Mouse (Mus musculus) embryonic facial prominence, embryonic 15.5 days (tissue): Measurements from ENCODE around the gene Ube2q1. TPM values are rescaled to one million over a fixed set of nuclear protein-coding genes. Genes with fewer than 3 reads are reported as not detected.

ENCODE experiments used
- ATAC-seq: fragments of 200-750 bp; cut with Nextera tagmentation; 2 replicates; pipeline ENCODE4 v1.8.0; 2017; ENCODE audit warnings: low read depth, moderate TSS enrichment; ENCODE audit not compliant: insufficient number of reproducible peaks, low FRiP score, low TSS enrichment
- H3K27ac ChIP-seq: fragments of 300-500 bp; sonication (generic); replicated peaks from 2 replicates; pipeline ENCODE4 v1.5.1; 2015; ENCODE audit warnings: mild to moderate bottlenecking, inconsistent platforms
- H3K27me3 ChIP-seq: fragments of 300-500 bp; sonication (generic); 2 replicates; pipeline ENCODE4 v1.6.1; 2015; ENCODE audit warnings: inconsistent platforms
- H3K36me3 ChIP-seq: fragments of 300-500 bp; sonication (generic); 2 replicates; pipeline ENCODE4 v1.6.1; 2015; ENCODE audit warnings: mild to moderate bottlenecking, inconsistent platforms
- H3K4me1 ChIP-seq: fragments of 300-500 bp; sonication (generic); 2 replicates; pipeline ENCODE4 v1.6.1; 2015; ENCODE audit warnings: inconsistent platforms
- H3K4me2 ChIP-seq: fragments of 300-500 bp; sonication (generic); replicated peaks from 2 replicates; pipeline ENCODE4 v1.6.1; 2015; ENCODE audit warnings: mild to moderate bottlenecking, inconsistent platforms
- H3K4me3 ChIP-seq: fragments of 300-500 bp; sonication (generic); replicated peaks from 2 replicates; pipeline ENCODE4 v1.5.1; 2015; ENCODE audit warnings: mild to moderate bottlenecking, inconsistent platforms
- H3K9ac ChIP-seq: fragments of 300-500 bp; sonication (generic); 2 replicates; pipeline ENCODE4 v1.6.1; 2015; ENCODE audit warnings: inconsistent platforms
- H3K9me3 ChIP-seq: fragments of 300-500 bp; sonication (generic); replicated peaks from 2 replicates; pipeline ENCODE4 v1.6.1; 2016; ENCODE audit warnings: inconsistent platforms
- WGBS: fragments of 180-500 bp; shearing (Covaris S2); methylation state at CpG from one replicate; pipeline ENCODE4 v1.1.7; 2015; 5-methylcytosine and 5-hydroxymethylcytosine counted together
- polyA plus RNA-seq: library from polyadenylated mRNA; unstranded; fragments of >200 nt; fragmentation: Nextera tagmentation; extraction: Ambion mirVana; gene quantifications from 2 replicates; pipeline ENCODE4 v1.2.1, GENCODE M21; 2015

The Ube2q1 gene
- 12.0 and 13.4 TPM in 2 replicates for polyA plus RNA-seq

DNA sequence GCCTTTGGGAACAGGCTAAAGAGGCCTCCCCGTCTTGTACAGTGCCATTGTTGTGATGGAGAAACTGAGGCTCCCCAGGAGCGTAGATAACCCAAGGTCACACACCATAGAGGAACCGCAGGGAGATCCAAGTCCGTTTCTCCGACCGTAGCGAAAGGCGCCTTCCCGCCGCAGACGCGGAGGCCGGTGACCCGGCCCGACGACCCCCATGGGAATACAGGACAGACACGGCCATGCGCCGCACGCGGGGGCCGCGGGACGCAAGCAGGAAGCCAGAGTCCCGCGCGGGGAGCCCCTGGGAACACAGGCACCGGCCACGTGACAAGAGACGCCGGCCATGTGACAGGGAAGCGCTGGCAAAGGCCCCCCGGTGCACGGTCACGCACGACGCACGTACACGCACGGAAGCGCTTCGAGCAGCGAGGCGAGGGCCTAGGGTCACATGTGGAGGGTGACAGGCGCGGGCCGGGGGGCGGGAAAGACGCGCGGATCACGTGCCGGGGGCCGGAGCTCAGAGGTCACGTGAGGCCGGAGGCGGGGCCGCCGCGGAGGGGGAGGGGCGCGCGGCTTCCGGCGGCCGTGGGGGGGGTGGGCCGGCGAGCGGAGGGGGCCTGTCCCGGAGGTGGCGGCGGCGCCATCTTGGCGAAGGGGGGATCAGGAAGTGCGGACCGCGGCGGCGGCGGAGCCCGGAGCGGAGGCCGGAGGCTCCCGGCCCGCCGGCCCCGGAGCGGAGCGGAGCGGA lies at the start of gene Ube2q1:
TSS of gene Ube2q1 (plus strand) at position 649 of the 742 bp plus-strand sequence.
- Histone ChIP-seq H3K36me3 (peaks cover 22% of the 10 kb centered on the region), H3K9ac (peak within 1 kb of the TSS; percentile 99), H3K27ac (peak within 1 kb of the TSS; percentile 96), H3K9me3 (no peaks in the 10 kb centered on the region), H3K27me3 (no peaks in the 10 kb centered on the region), H3K4me1 (peaks cover 39% of the 10 kb centered on the region), H3K4me3 (peak within 1 kb of the TSS; percentile 98), H3K4me2 (peak within 1 kb of the TSS; percentile 82)
- 1% methylated on average over 70 of the region's 90 CpGs for WGBS
- peak; percentile 94 for ATAC-seq

DNA sequence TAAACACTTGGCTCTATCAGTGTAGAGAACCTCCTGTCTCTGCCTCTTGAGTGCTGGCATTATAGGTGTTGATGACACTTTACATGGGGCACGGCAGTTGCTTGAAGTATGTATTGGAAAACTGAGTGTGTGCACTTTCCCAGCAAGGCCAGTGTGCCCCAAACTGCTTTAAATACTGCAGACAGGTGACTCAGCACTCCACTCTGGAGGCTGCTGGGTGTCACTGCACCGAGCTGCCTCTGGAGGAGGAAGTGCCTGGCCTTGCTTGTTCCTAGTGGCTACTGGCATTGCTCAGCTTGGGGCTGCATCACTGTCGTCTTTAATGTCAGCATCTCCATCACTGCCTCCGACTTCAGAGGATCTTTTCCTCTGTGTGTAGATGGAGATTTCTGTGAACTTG lies 46.4 kb upstream of the Ube2q1 start:
- WGBS: 20% methylated on average over 4 of the region's 4 CpGs
- ATAC-seq: no peak
- H3K27ac ChIP-seq: no peak overlapping the region
- no peaks in the 10 kb centered on the region for H3K9me3 ChIP-seq
- no peak overlapping the region for H3K9ac ChIP-seq
- no peak overlapping the region for H3K4me2 ChIP-seq
- no peak overlapping the region for H3K4me3 ChIP-seq
- peaks cover 16% of the 10 kb centered on the region for H3K4me1 ChIP-seq
- no peaks in the 10 kb centered on the region for H3K27me3 ChIP-seq
- H3K36me3 ChIP-seq: no peaks in the 10 kb centered on the region

DNA sequence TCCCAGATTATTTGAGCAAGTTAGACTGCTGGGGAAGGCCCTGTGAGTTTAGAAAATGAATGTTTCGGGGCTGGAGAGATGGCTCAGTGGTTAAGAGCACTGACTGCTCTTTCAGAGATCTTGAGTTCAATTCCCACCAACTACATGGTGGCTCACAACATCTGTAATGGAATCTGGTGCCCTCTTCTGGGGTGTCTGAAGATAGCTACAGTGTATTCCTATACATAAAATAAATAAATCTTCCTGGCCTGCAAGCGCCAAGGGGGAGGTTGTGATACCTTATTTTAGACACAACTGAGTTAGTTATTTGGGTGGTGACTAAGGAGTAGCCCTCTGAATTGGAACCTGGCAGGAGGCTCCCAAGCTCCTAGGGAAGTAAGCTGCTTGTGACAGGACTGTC lies 44.6 kb upstream of the Ube2q1 start:
- no peak for ATAC-seq
- no peaks in the 10 kb centered on the region for H3K9me3 ChIP-seq

DNA sequence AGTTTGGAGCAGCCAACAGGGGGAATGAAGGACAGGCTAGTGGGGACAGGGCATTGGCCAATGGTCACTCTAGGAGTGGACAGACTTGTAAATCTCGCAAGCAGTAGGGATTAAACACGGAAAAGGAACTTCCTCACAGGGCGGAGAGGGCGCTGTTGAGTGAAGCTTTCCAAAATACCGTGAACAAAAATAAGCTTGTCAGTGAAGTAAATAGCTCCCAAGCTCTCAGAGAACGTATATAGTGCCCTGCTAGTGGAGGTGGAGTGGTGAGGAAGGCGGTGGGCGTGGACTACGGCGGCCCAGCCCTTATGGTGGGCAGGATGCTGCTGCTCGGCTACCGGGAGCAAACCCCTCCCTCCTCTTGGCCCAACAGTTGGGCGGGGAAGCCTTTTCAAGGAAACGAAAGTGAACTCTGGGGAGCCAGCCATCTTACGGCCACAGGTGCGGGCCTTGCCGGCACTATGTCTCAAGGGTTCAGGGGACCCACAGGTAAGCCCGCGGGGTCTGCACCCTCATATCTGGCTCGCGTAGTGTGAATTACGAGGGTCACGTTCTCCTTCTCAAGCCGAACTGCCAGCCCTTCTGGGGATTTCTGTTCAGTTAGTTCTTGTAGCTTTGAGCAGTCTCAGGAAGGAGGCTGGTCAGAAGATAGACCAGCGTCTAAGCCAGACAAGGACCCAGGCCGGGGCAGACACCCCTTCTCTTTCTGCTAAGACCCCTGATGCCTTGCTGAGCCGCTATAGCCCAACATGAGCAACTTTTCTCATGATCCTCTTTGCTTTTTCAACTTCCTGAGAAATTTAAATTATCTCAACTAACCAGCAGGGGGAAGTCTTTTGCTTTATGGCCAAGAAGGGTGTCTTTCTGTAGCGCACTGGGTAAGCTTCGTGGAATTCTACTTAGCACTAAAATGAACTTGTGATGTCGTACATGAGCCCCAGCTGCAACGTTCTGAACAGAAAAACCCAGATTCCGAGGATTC lies 42.8 kb upstream of the Ube2q1 start:
- peak overlapping the region; percentile 71 for H3K4me3 ChIP-seq
- no peaks in the 10 kb centered on the region for H3K9me3 ChIP-seq
- WGBS: under 1% methylated on average over 32 of the region's 32 CpGs
- peak overlapping the region; percentile 55 for H3K9ac ChIP-seq
- H3K27me3 ChIP-seq: no peaks in the 10 kb centered on the region
- peak overlapping the region; percentile 82 for H3K4me2 ChIP-seq
- H3K36me3 ChIP-seq: 0 out of 2 replicates have a peak, but pooled peaks cover under 1% of the 10 kb centered on the region
- peak overlapping the region; percentile 82 for H3K27ac ChIP-seq
- ATAC-seq: peak; percentile 89
- peaks cover 16% of the 10 kb centered on the region for H3K4me1 ChIP-seq

More for the DNA sequence above, 44.6 kb upstream of the Ube2q1 start:
- H3K27ac ChIP-seq: no peak overlapping the region
- H3K9ac ChIP-seq: no peak overlapping the region
- no peak overlapping the region for H3K4me2 ChIP-seq
- peaks cover 16% of the 10 kb centered on the region for H3K4me1 ChIP-seq
- no peaks in the 10 kb centered on the region for H3K27me3 ChIP-seq
- no peaks in the 10 kb centered on the region for H3K36me3 ChIP-seq
- 82% methylated on average over 2 of the region's 2 CpGs for WGBS
- no peak overlapping the region for H3K4me3 ChIP-seq

DNA sequence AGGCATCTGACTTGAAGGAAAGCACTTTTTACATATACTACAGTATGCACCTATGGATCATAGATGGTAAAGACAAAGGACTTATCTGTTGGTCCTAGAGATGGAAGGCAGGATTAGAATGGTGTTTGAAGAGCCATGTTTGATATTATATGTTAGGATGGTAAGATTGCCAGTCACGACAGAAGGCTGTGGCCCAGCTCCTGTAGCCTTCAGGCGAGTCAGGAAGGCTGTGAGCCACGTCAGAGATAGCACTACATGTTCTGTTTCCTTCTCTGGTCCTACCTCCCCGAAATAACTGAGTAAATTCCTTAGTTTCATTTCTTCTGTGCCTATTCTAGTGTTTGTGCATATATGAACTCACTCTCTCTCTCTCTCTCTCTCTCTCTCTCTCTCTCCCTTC lies 41.3 kb upstream of the Ube2q1 start:
- no peak overlapping the region for H3K4me2 ChIP-seq
- H3K9me3 ChIP-seq: no peaks in the 10 kb centered on the region
- H3K36me3 ChIP-seq: peaks cover 10% of the 10 kb centered on the region; the same call in 1 of the 2 replicates
- H3K4me3 ChIP-seq: no peak overlapping the region
- H3K9ac ChIP-seq: no peak overlapping the region
- no peak for ATAC-seq
- 83% methylated on average over 4 of the region's 4 CpGs for WGBS
- peaks cover 16% of the 10 kb centered on the region for H3K4me1 ChIP-seq
- H3K27me3 ChIP-seq: no peaks in the 10 kb centered on the region
- H3K27ac ChIP-seq: no peak overlapping the region

DNA sequence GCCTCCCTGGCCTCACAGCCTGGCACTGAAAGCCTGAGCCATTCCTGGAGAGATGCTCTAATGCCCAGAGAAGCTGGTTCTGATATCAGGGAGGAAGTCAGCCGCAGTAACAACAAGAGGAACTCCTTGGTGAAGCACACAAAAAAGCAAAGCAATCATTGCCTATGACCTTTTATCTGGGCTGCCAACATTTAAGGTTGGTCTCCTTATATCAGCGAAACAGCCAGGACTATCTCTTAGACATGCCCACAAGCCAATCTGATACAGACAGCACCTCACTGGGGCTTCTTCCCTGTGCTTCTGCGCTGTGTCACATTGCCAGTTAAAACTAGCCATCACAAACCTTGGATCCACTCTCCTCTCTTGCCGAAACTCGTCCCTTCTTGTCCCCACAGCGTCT lies 34.9 kb upstream of the Ube2q1 start:
- Histone ChIP-seq H3K4me1 (no peaks in the 10 kb centered on the region), H3K9me3 (no peaks in the 10 kb centered on the region), H3K9ac (no peak overlapping the region), H3K36me3 (peaks cover 56% of the 10 kb centered on the region), H3K4me2 (no peak overlapping the region), H3K4me3 (no peak overlapping the region), H3K27me3 (no peaks in the 10 kb centered on the region), H3K27ac (no peak overlapping the region)
- ATAC-seq: no peak
- WGBS: 90% methylated on average over 6 of the region's 6 CpGs

DNA sequence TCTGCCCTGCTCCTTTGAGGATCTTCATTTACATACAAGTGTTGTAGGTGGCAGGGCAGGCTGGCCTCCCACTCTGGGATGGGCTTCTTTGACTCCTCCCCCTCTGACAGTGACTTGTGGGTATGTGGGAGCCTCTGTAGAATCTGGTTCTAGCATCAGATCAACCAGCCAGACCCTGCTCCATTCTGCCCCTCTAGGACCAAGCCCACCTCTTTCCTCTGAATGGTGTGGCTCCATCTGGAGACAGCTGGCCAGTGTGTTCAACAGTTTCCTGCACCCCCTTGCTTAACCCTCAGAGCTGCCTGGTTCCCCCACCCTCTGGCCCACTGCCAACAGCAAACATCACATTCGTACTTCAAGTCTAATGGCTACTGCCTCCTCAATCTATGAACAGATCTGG lies 21.1 kb upstream of the Ube2q1 start:
- no peak overlapping the region for H3K4me3 ChIP-seq
- no peak overlapping the region for H3K4me2 ChIP-seq

DNA sequence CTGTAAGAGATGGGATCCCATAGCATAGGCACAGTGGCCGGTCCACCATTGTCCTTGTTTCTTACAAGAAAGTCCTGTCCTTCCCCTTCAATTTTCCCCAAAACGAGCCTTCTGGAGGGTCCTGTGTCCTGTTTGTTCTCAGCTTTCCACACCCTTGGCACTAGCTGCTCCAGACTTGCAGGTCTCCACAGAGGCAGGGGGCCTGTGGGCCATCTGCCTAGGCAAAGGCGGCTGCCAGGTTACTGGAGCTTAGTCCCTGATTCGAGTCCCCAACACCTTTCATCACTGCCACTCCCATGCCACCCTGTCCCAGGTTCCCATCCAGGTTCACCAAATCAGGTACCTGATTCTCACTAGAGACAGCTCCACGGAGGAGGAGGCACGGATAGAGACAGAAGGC lies 18.1 kb upstream of the Ube2q1 start:
- ATAC-seq: no peak
- 77% methylated on average over 6 of the region's 6 CpGs for WGBS
- H3K9me3 ChIP-seq: no peaks in the 10 kb centered on the region

More for the DNA sequence above, 21.1 kb upstream of the Ube2q1 start:
- no peak overlapping the region for H3K9ac ChIP-seq
- no peaks in the 10 kb centered on the region for H3K27me3 ChIP-seq
- 50% methylated on average over 1 of the region's 1 CpGs for WGBS
- no peak for ATAC-seq
- H3K9me3 ChIP-seq: no peaks in the 10 kb centered on the region
- H3K36me3 ChIP-seq: peaks cover 43% of the 10 kb centered on the region
- no peaks in the 10 kb centered on the region for H3K4me1 ChIP-seq
- H3K27ac ChIP-seq: no peak overlapping the region

DNA sequence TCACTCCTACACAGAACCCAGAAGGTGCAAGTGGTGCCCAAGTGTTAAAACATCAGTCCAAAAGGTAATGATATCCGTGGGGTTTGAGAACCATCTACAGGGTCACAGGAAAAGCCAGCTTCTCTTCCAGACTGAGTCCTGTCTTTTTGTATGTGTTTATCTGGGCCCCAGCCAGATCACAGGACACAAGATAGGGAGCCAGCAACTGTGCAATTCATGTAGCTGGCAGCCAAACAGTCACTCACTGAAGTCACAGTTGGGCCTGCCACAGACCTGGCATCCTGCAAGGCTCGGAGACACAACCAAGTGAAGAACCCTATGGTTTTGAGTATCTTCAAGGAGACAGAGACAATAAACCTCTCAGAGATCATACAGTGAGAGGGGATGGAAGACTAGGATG lies 15.6 kb upstream of the Ube2q1 start:
- Histone ChIP-seq H3K4me3 (no peak overlapping the region), H3K36me3 (no peaks in the 10 kb centered on the region), H3K9me3 (no peaks in the 10 kb centered on the region), H3K27me3 (no peaks in the 10 kb centered on the region), H3K4me1 (no peaks in the 10 kb centered on the region), H3K4me2 (no peak overlapping the region), H3K9ac (no peak overlapping the region), H3K27ac (no peak overlapping the region)
- ATAC-seq: no peak
- 85% methylated on average over 2 of the region's 2 CpGs for WGBS

More for the DNA sequence above, 18.1 kb upstream of the Ube2q1 start:
- no peaks in the 10 kb centered on the region for H3K4me1 ChIP-seq
- H3K9ac ChIP-seq: no peak overlapping the region
- peaks cover 17% of the 10 kb centered on the region; the same call in 1 of the 2 replicates for H3K36me3 ChIP-seq
- no peaks in the 10 kb centered on the region for H3K27me3 ChIP-seq
- H3K4me2 ChIP-seq: no peak overlapping the region
- H3K27ac ChIP-seq: no peak overlapping the region
- H3K4me3 ChIP-seq: no peak overlapping the region

DNA sequence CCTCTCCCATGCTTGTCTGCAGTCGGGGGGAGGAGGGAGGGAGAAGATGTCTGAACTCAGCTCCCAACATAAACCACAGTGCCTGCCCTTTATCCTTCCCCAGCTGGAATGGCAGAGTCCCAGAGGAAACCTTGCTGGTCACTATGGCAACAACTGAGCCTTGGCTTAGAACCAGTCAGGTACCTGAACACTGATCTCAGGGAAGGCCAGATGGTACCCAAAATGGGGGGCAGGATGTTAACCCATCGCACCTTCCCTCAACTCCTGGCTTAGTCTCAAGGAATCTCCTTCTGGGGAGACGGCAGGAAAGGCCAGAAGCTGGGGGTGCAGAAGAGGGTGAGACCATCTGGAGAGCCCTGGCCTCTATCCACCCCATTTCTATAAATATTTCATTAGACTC lies 13.6 kb upstream of the Ube2q1 start:
- 63% methylated on average over 3 of the region's 3 CpGs for WGBS
- H3K4me2 ChIP-seq: no peak overlapping the region
- H3K9ac ChIP-seq: no peak overlapping the region
- peaks cover 8% of the 10 kb centered on the region for H3K4me1 ChIP-seq
- no peak for ATAC-seq
- H3K27ac ChIP-seq: no peak overlapping the region
- no peaks in the 10 kb centered on the region for H3K36me3 ChIP-seq
- H3K4me3 ChIP-seq: no peak overlapping the region
- no peaks in the 10 kb centered on the region for H3K9me3 ChIP-seq
- H3K27me3 ChIP-seq: peaks cover 10% of the 10 kb centered on the region

DNA sequence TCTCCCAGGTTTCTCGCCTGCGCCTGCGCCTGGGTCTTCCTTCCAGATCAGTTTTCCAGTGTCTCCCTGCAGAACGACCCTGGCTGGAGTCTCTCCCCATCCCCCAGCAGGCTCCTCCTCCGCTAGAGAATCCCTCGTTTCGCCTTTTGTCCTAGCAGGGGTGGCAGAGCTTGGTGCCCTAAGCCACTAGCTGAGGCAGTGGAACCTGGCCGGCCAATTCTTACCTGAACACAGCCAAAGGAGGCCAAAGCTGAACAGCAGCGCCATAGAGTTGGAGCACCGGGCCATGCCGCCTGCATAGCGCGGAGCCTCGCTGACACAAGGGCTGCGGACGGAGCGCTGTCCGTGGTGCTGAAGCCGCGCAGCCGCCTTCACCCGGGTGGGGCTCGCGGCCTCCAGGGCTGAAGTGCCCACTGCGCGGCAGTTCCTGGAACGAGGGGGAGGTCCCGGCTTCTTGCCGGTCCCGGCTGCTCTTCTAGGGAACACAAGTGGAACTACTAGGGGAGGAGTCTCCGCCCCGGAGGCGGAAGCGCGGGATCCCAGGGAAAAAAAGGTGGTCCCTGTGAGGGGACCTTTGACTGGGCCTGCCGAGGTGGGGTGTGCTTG lies 9.2 kb upstream of the Ube2q1 start, which contains the start of gene Chrnb2:
TSS of gene Chrnb2 (minus strand) at position 514 of the 606 bp plus-strand sequence.
- H3K9ac ChIP-seq: no peak within 1 kb of the TSS
- peaks cover 17% of the 10 kb centered on the region for H3K27me3 ChIP-seq
- peak within 1 kb of the TSS; percentile 11 for H3K4me3 ChIP-seq
- ATAC-seq: peak; percentile 79
- no peaks in the 10 kb centered on the region; the same call in 1 of the 2 replicates for H3K36me3 ChIP-seq
- WGBS: under 1% methylated on average over 36 of the region's 36 CpGs
- H3K4me1 ChIP-seq: peaks cover 8% of the 10 kb centered on the region
- H3K27ac ChIP-seq: no peak within 1 kb of the TSS
- H3K4me2 ChIP-seq: peak within 1 kb of the TSS; percentile 35
- no peaks in the 10 kb centered on the region for H3K9me3 ChIP-seq
